Mouse (Mus musculus): ENCODE data around the gene Smim22. TPM values are rescaled to one million over a fixed set of nuclear protein-coding genes. Genes with fewer than 3 reads are reported as not detected.

Smim22 gene
- polyA plus RNA-seq, 1 experiment = 472 TPM

DNA sequence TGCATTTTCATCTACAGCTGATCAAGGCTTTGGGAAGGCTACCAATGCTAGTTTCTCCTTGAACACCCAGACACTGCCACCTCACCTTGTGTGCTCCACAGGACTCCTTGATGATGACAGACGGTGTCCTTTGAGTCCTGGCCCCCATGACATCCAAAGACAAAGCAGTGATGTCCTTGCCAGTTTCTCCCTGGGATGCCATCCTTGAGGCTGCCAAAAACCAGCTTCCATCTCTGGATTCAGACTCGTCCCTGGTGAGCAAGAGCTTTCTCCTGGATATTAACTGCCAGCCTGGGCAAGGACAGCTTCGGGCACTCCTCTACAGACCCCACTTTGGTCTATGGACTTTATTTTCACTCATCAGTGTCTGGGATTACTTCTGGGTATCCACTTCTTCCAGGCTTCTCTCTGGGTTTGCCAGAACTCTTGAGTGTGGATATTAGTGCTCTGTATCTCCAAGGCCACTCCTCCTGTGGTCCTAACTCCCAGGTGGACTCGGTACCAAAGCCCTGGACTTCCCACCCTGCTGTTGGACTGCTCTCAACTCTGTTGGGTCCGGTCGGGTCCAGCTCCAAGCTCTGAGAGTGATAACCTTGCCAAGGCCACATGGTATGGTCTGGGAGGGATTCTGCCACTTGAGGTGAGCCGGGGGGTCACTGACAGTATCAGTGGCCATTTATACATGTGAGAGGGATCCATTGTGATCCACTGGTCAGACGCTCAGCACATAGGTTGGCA lies 41.5 kb upstream of the Smim22 start:
- H3K27ac ChIP-seq (ENCODE audit: insufficient read depth, low read depth, low read length) = no peak overlapping the region
- H3K36me3 ChIP-seq (ENCODE audit: control insufficient read depth, insufficient read depth, low read length) = no peaks in the 10 kb centered on the region
- H3K27me3 ChIP-seq (ENCODE audit: control insufficient read depth, insufficient read depth, low read length) = no peaks in the 10 kb centered on the region
- TF ChIP-seq CTCF (IDR thresholded peaks at IDR 0.05; ENCODE audit: extremely low read depth, insufficient read length, insufficient replicate concordance, low read depth, low read length) (no peak), POLR2A (IDR thresholded peaks at IDR 0.05; ENCODE audit: low read depth, low read length) (no peak)
- no peak overlapping the region for H3K4me3 ChIP-seq (ENCODE audit: low read depth, low read length)
- WGBS = 88% methylated on average over 8 of the region's 8 CpGs
- H3K4me1 ChIP-seq (ENCODE audit: control insufficient read depth, insufficient read depth, insufficient read length, low read length) = peaks cover 13% of the 10 kb centered on the region; the same call in 1 of the 2 replicates

DNA sequence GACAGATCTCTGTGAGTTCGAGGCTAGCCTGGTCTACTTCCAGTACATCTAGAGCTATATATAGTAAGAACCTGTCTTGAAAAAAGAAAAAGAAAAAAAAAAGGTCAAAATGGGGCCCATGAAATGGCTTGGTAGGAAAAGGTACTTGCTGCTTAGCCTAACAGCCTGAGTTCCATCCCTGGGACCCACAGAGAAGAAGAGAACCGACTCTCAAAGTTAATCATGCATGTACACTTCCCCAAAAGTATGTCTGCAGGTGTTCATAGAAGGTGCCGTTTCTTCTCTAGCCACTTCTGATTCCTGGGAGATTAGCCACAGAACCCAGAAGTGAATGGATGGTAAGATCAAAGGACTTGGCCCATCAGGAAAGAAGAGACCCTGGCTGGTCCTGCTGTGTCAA lies 38.7 kb upstream of the Smim22 start:
- no peak overlapping the region for H3K27ac ChIP-seq (ENCODE audit: insufficient read depth, low read depth, low read length)
- H3K36me3 ChIP-seq (ENCODE audit: control insufficient read depth, insufficient read depth, low read length) = no peaks in the 10 kb centered on the region
- WGBS = 78% methylated on average over 3 of the region's 3 CpGs
- no peaks in the 10 kb centered on the region for H3K27me3 ChIP-seq (ENCODE audit: control insufficient read depth, insufficient read depth, low read length)
- peaks cover 2% of the 10 kb centered on the region; the same call in 1 of the 2 replicates for H3K4me1 ChIP-seq (ENCODE audit: control insufficient read depth, insufficient read depth, insufficient read length, low read length)
- H3K4me3 ChIP-seq (ENCODE audit: low read depth, low read length) = no peak overlapping the region
- TF ChIP-seq CTCF (IDR thresholded peaks at IDR 0.05; ENCODE audit: extremely low read depth, insufficient read length, insufficient replicate concordance, low read depth, low read length) = no peak
- TF ChIP-seq POLR2A (IDR thresholded peaks at IDR 0.05; ENCODE audit: low read depth, low read length) = no peak

DNA sequence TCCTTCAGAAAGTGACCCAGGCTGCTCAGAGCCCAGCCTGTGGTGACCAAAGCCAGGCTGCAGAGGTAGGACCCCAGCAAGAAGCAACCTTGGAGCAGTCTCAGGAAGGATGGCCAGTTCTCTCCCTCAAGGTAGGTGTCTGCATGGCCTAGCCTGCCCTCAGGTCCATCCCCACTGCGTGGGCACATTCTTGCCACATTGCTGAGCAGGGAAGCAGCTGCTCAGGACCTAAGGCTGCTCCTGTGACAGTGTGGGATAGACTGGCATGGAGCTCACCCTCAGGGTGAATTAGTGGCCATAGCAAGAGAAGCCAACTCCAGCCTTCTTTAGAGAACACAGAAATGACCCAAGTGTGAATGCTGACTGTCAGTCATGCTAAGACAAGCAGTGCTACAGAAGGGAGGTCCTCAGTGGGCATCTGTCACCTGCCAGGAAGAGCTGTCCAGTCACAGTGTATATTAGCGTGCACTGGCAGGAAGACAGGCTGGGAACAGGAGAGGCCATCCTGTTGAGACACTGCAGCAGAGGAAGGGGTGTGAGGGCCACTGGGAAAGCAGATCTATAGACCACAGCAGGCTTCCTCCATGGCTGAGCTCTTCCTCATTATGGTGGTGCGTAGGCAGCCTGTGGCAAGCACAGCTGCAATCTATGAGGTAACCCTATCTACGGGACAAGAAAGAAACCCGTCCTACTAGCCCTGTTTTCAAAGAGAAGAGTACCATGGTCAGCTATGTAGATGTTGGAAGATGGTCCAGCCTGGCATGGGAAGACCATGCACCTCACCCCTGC lies 37.8 kb upstream of the Smim22 start:
- WGBS = 74% methylated on average over 5 of the region's 5 CpGs
- Histone ChIP-seq H3K4me1 (ENCODE audit: control insufficient read depth, insufficient read depth, insufficient read length, low read length) (0 out of 2 replicates have a peak, but pooled peaks cover 2% of the 10 kb centered on the region), H3K27me3 (ENCODE audit: control insufficient read depth, insufficient read depth, low read length) (no peaks in the 10 kb centered on the region), H3K36me3 (ENCODE audit: control insufficient read depth, insufficient read depth, low read length) (no peaks in the 10 kb centered on the region), H3K27ac (ENCODE audit: insufficient read depth, low read depth, low read length) (peak overlapping the region; percentile 30; the same call in 1 of the 2 replicates), H3K4me3 (ENCODE audit: low read depth, low read length) (no peak overlapping the region)
- no peak for TF ChIP-seq CTCF (IDR thresholded peaks at IDR 0.05; ENCODE audit: extremely low read depth, insufficient read length, insufficient replicate concordance, low read depth, low read length)
- TF ChIP-seq POLR2A (IDR thresholded peaks at IDR 0.05; ENCODE audit: low read depth, low read length) = no peak

DNA sequence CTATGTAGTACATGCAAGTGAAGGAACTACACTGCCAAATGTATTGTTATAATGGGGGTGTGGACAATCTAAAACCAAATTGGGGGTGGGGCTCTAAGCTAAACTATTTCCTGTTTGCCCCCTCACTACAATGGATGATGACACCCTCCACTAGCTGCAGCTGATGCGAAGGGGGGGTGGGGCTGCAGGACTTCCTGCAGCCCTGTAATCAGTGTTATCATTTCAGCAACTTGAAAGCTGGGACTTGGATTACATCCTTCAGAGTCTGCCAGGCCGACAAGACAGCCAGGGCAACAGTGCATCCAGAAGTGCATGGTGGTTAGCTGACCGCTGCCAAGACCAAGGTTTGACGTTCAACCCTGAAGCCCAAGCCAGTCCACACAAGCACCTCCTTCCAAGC lies 35.5 kb upstream of the Smim22 start:
- Histone ChIP-seq H3K4me1 (ENCODE audit: control insufficient read depth, insufficient read depth, insufficient read length, low read length) (no peaks in the 10 kb centered on the region), H3K27me3 (ENCODE audit: control insufficient read depth, insufficient read depth, low read length) (no peaks in the 10 kb centered on the region), H3K4me3 (ENCODE audit: low read depth, low read length) (no peak overlapping the region), H3K27ac (ENCODE audit: insufficient read depth, low read depth, low read length) (no peak overlapping the region), H3K36me3 (ENCODE audit: control insufficient read depth, insufficient read depth, low read length) (no peaks in the 10 kb centered on the region)
- TF ChIP-seq CTCF (IDR thresholded peaks at IDR 0.05; ENCODE audit: extremely low read depth, insufficient read length, insufficient replicate concordance, low read depth, low read length) = no peak
- TF ChIP-seq POLR2A (IDR thresholded peaks at IDR 0.05; ENCODE audit: low read depth, low read length) = no peak
- WGBS = 68% methylated on average over 4 of the region's 4 CpGs

DNA sequence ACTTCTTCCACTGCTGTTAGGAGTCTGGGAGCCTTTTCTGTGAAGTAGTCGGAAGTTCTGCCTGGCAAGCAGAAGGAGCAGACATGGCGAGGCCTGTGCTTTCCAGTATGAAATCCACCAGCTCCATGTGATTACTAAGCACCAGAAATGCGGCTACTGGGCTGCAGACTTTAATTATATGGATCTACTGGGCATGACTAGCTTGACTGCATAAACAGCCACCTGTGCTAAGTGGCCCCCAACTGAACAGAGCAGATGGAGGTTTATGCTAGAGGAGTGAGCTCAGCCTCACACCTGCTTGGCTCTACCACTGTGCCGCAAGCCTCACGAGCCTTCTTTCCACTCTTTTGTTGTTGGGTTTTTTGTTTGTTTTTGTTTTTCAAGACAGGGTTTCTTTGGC lies 32.6 kb upstream of the Smim22 start:
- Histone ChIP-seq H3K4me1 (ENCODE audit: control insufficient read depth, insufficient read depth, insufficient read length, low read length) (no peaks in the 10 kb centered on the region), H3K27ac (ENCODE audit: insufficient read depth, low read depth, low read length) (no peak overlapping the region), H3K36me3 (ENCODE audit: control insufficient read depth, insufficient read depth, low read length) (no peaks in the 10 kb centered on the region), H3K4me3 (ENCODE audit: low read depth, low read length) (no peak overlapping the region), H3K27me3 (ENCODE audit: control insufficient read depth, insufficient read depth, low read length) (no peaks in the 10 kb centered on the region)
- TF ChIP-seq CTCF (IDR thresholded peaks at IDR 0.05; ENCODE audit: extremely low read depth, insufficient read length, insufficient replicate concordance, low read depth, low read length) (no peak), POLR2A (IDR thresholded peaks at IDR 0.05; ENCODE audit: low read depth, low read length) (no peak)
- 94% methylated on average over 5 of the region's 5 CpGs for WGBS

GRCm38 (mm10) chr16:4976180-4976579 lies 30.9 kb upstream of the Smim22 start:
- H3K4me3 ChIP-seq (ENCODE audit: low read depth, low read length) = no peak overlapping the region
- H3K4me1 ChIP-seq (ENCODE audit: control insufficient read depth, insufficient read depth, insufficient read length, low read length) = no peaks in the 10 kb centered on the region
- no peaks in the 10 kb centered on the region for H3K36me3 ChIP-seq (ENCODE audit: control insufficient read depth, insufficient read depth, low read length)
- WGBS = 71% methylated on average over 2 of the region's 2 CpGs
- no peaks in the 10 kb centered on the region for H3K27me3 ChIP-seq (ENCODE audit: control insufficient read depth, insufficient read depth, low read length)
- no peak overlapping the region for H3K27ac ChIP-seq (ENCODE audit: insufficient read depth, low read depth, low read length)
- TF ChIP-seq CTCF (IDR thresholded peaks at IDR 0.05; ENCODE audit: extremely low read depth, insufficient read length, insufficient replicate concordance, low read depth, low read length) (no peak), POLR2A (IDR thresholded peaks at IDR 0.05; ENCODE audit: low read depth, low read length) (no peak)
